Mouse (Mus musculus): Measurements from ENCODE around the gene Tigd4. TPM values are rescaled to one million over a fixed set of nuclear protein-coding genes. Genes with fewer than 3 reads are reported as not detected.

Gene Tigd4
- polyA plus RNA-seq, 1 experiment from 2014 or later = 0.93 TPM

- Histone ChIP-seq H3K4me2 (replicated peaks) (peak overlapping the region; percentile 83), H3K27ac (peak overlapping the region; percentile 40; the same call in 1 of the 2 replicates), H3K4me1 (peaks cover 28% of the 10 kb centered on the region), H3K9me3 (no peaks in the 10 kb centered on the region), H3K4me3 (peak overlapping the region; percentile 85), H3K36me3 (no peaks in the 10 kb centered on the region), H3K9ac (peak overlapping the region; percentile 88), H3K27me3 (no peaks in the 10 kb centered on the region)
- under 1% methylated on average over 27 of the region's 27 CpGs for WGBS
- ATAC-seq (ENCODE audit: low FRiP score, low read depth) = no peak; the same call in 1 of the 2 replicates
These were observed 10.5 kb upstream of the Tigd4 start for GRCm38 (mm10) chr3:84582913-84583276.

- H3K9ac ChIP-seq = no peak overlapping the region
- H3K36me3 ChIP-seq = no peaks in the 10 kb centered on the region
- 37% methylated on average over 5 of the region's 5 CpGs for WGBS
- ATAC-seq (ENCODE audit: low FRiP score, low read depth) = no peak
- H3K4me2 ChIP-seq (replicated peaks) = no peak overlapping the region
- H3K4me1 ChIP-seq = peaks cover 8% of the 10 kb centered on the region
- no peaks in the 10 kb centered on the region for H3K27me3 ChIP-seq
- no peak overlapping the region for H3K27ac ChIP-seq
- H3K4me3 ChIP-seq = no peak overlapping the region
- no peaks in the 10 kb centered on the region for H3K9me3 ChIP-seq
These were observed 6.6 kb upstream of the Tigd4 start for GRCm38 (mm10) chr3:84586736-84587135.

DNA sequence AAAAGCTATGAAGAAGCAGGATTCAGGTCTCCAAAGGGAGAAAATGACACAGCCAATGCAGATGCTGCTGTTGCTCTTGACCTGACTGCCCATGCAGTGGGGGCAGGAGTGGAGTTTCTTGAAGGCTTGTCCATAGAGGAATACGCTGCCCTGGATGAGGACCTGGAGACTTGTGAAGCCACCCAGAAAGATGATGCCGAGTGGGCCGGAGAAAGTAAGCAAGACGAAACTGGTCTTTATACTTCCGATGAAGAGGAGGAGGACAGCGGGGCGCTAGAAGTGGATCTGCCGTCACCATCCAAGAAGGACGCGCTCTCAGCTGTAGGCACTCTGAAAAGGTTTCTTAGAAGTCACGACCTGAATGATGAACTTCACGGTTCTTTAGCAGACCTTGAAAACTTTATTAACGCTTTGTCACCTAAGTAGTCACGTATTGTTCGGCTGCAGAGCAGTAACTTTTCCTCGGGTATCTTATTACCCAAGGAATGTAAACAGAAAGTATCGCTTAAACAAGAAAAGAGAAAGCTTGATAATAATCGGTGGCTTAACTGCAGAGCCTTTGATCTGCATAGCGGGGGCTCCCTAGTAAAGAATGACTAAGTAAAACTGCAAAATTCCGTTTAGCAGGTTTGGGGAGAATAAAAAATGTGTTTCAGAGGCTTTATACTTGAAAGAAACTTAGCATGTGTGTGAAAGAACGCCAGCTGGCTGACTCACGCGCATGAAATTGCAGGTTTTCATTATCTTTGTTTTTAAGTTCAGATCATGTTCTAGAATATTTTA is 1.7 kb downstream of the Tigd4 start:
- Histone ChIP-seq H3K4me3 (peak overlapping the region; percentile 34), H3K27me3 (peaks cover 4% of the 10 kb centered on the region), H3K9ac (peak overlapping the region; percentile 37; the same call in 1 of the 2 replicates), H3K4me1 (0 out of 2 replicates have a peak, but pooled peaks cover 4% of the 10 kb centered on the region), H3K36me3 (no peaks in the 10 kb centered on the region), H3K9me3 (no peaks in the 10 kb centered on the region), H3K27ac (no peak overlapping the region), H3K4me2 (replicated peaks) (peak overlapping the region; percentile 60)
- ATAC-seq (ENCODE audit: low FRiP score, low read depth) = no peak
- WGBS = 5% methylated on average over 23 of the region's 23 CpGs

- H3K4me3 ChIP-seq = peak overlapping the region; percentile 34; the same call in 1 of the 2 replicates
- no peak overlapping the region for H3K27ac ChIP-seq
- H3K4me2 ChIP-seq (replicated peaks) = peak overlapping the region; percentile 60
- H3K9ac ChIP-seq = no peak overlapping the region
- H3K27me3 ChIP-seq = peaks cover 4% of the 10 kb centered on the region
- 41% methylated on average over 5 of the region's 5 CpGs for WGBS
- 0 out of 2 replicates have a peak, but pooled peaks cover 4% of the 10 kb centered on the region for H3K4me1 ChIP-seq
- no peak for ATAC-seq (ENCODE audit: low FRiP score, low read depth)
- no peaks in the 10 kb centered on the region for H3K36me3 ChIP-seq
- H3K9me3 ChIP-seq = no peaks in the 10 kb centered on the region
These were observed 2.4 kb downstream of the Tigd4 start for GRCm38 (mm10) chr3:84595677-84596234.

- no peak overlapping the region for H3K27ac ChIP-seq
- no peak overlapping the region for H3K4me3 ChIP-seq
- 0 out of 2 replicates have a peak, but pooled peaks cover 4% of the 10 kb centered on the region for H3K4me1 ChIP-seq
- H3K9me3 ChIP-seq = no peaks in the 10 kb centered on the region
- H3K9ac ChIP-seq = no peak overlapping the region
- H3K4me2 ChIP-seq (replicated peaks) = no peak overlapping the region
- 78% methylated on average over 6 of the region's 6 CpGs for WGBS
- ATAC-seq (ENCODE audit: low FRiP score, low read depth) = no peak
- H3K36me3 ChIP-seq = no peaks in the 10 kb centered on the region
- peaks cover 4% of the 10 kb centered on the region for H3K27me3 ChIP-seq
These were observed 4.8 kb downstream of the Tigd4 start for GRCm38 (mm10) chr3:84597996-84598734.

DNA sequence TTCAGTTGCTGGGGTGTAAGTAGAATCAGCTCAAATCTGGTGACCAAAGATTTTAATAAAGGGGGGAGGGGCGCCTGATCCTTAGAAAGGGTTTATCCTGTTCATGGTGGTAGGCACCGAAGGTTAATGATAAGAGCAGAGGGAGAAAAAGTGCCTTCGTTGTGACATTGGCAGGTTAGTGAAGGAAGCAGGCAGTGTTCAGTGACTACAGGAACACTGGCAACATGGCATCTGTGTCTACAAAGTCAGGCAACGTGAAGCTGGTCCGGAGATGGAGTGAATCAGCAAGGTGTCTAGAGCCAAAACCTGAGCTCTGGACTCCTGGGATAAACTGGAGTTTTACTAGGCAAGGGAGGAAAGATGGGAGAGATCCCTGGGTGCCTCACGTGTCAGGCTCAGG is 5.4 kb downstream of the Tigd4 start:
- WGBS = 85% methylated on average over 6 of the region's 6 CpGs
- H3K9me3 ChIP-seq = no peaks in the 10 kb centered on the region

DNA sequence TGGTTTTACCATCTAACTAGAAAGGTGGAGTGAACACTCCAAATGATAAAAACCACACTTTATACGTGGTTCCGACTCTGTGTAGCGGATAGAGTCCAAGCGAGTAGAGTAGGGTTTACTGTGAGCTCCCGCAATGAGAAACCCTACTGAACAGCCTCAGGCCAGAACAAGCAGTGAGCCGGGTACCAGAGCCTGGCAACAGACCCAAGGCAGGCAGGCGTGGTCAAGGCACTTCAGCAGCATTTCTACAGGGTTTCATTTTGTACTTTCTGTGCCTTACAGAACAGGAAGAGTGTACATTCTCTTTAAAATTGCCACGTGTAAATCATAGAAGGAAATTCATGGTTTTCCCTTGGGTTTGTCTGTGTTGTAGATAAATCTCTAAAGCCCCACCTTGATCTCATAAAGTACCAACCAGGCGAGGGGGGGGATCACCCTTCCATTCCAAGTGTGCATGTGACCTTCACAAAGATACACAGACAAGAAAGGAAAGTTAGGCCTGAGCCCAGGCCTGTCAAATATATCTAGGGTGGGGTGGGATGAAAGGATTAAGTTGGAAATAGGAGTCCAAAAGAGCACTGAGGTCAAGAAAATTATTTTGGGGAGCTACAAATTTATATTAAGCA is 8.6 kb downstream of the Tigd4 start:
- Histone ChIP-seq H3K27me3 (no peaks in the 10 kb centered on the region), H3K4me3 (no peak overlapping the region), H3K9me3 (peaks cover 12% of the 10 kb centered on the region; the same call in 1 of the 2 replicates), H3K4me2 (replicated peaks) (no peak overlapping the region), H3K4me1 (0 out of 2 replicates have a peak, but pooled peaks cover 5% of the 10 kb centered on the region), H3K27ac (peak overlapping the region; percentile 22; the same call in 1 of the 2 replicates), H3K36me3 (no peaks in the 10 kb centered on the region), H3K9ac (no peak overlapping the region)
- ATAC-seq (ENCODE audit: low FRiP score, low read depth) = no peak
- 69% methylated on average over 9 of the region's 9 CpGs for WGBS

More for the DNA sequence above, 5.4 kb downstream of the Tigd4 start:
- no peak for ATAC-seq (ENCODE audit: low FRiP score, low read depth)
- Histone ChIP-seq H3K9ac (no peak overlapping the region), H3K4me3 (no peak overlapping the region), H3K27ac (no peak overlapping the region), H3K36me3 (no peaks in the 10 kb centered on the region), H3K4me1 (0 out of 2 replicates have a peak, but pooled peaks cover 6% of the 10 kb centered on the region), H3K27me3 (peaks cover 4% of the 10 kb centered on the region), H3K4me2 (replicated peaks) (no peak overlapping the region)

DNA sequence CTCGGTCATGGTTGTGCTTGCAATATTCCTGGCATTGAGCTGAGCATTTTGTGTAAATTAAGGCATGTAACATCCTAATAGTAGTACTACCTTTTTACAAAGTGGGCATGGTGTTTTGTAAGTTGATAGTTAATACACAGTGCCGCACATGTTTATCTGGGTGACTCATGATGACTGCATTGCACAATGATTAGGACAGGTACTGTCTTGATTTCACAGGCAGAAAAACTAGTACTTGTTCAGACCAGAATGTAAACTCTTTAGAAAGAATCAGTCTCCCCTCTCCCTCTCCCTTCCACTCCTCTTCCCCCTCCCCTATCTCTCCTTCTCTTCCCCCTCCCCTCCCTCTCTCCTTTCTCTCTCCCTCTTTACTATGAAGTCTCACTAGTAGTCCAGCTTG is 9.4 kb downstream of the Tigd4 start:
- Histone ChIP-seq H3K9ac (no peak overlapping the region), H3K4me1 (0 out of 2 replicates have a peak, but pooled peaks cover 5% of the 10 kb centered on the region), H3K4me2 (replicated peaks) (no peak overlapping the region), H3K4me3 (no peak overlapping the region), H3K27ac (no peak overlapping the region), H3K36me3 (no peaks in the 10 kb centered on the region), H3K9me3 (peaks cover 12% of the 10 kb centered on the region; the same call in 1 of the 2 replicates), H3K27me3 (no peaks in the 10 kb centered on the region)
- ATAC-seq (ENCODE audit: low FRiP score, low read depth) = no peak
- 92% methylated on average over 2 of the region's 2 CpGs for WGBS

- ATAC-seq (ENCODE audit: low FRiP score, low read depth) = no peak
- Histone ChIP-seq H3K9ac (no peak overlapping the region), H3K4me1 (0 out of 2 replicates have a peak, but pooled peaks cover 5% of the 10 kb centered on the region), H3K36me3 (no peaks in the 10 kb centered on the region), H3K27ac (no peak overlapping the region), H3K4me2 (replicated peaks) (no peak overlapping the region), H3K9me3 (peaks cover 12% of the 10 kb centered on the region; the same call in 1 of the 2 replicates), H3K27me3 (no peaks in the 10 kb centered on the region), H3K4me3 (no peak overlapping the region)
- 68% methylated on average over 8 of the region's 9 CpGs for WGBS
These were observed 9.8 kb downstream of the Tigd4 start for GRCm38 (mm10) chr3:84603212-84603611.

- no peak overlapping the region for H3K27ac ChIP-seq
- peaks cover 17% of the 10 kb centered on the region for H3K9me3 ChIP-seq
- H3K4me1 ChIP-seq = no peaks in the 10 kb centered on the region
- H3K9ac ChIP-seq = no peak overlapping the region
- no peak overlapping the region for H3K4me2 ChIP-seq (replicated peaks)
- no peaks in the 10 kb centered on the region for H3K27me3 ChIP-seq
- no peak overlapping the region for H3K4me3 ChIP-seq
- WGBS = 74% methylated on average over 9 of the region's 9 CpGs
- ATAC-seq (ENCODE audit: low FRiP score, low read depth) = no peak
- no peaks in the 10 kb centered on the region for H3K36me3 ChIP-seq
These were observed 16.9 kb downstream of the Tigd4 start for GRCm38 (mm10) chr3:84610183-84610710.

DNA sequence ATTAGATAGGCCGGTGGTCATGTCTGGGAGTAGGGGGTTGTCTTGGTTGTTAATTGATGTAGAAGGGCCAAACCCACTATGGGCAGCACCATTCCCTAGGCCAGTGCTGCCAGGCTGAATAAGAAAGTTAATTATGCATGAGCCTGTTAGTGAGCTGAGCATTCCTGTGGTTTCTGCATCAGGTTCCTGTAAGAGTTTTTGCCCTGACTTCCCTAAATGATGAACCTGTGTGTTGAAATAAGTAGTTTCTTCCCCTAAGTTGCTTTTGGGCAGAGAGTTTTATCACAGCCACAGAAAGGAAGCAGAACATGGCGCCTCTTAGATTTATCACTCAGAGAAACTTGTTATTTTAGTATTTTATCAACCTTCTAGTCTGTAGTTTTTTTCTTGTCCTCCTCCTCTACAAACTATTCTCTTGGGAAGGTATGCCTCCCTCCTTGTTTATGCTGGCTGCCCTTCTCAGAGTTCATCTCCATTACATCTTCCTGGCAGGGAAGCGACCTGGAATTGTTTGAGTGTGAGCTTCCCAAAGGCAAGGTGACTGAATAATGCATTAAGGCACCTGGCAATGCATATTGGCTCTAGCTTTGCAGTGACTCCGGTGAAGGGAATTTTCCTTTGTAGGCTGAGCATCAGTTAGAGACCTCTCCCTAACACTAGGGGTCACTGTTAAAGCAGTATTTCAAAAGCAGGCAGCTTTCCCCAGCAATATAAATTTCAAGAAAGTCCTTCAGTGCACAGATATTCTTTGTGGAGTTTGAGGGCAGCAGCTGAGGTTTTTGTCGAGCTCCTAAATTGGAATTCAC is 21.9 kb downstream of the Tigd4 start:
- WGBS = 22% methylated on average over 5 of the region's 5 CpGs
- Histone ChIP-seq H3K9me3 (peaks cover 5% of the 10 kb centered on the region; the same call in 1 of the 2 replicates), H3K27ac (no peak overlapping the region), H3K27me3 (no peaks in the 10 kb centered on the region), H3K4me3 (no peak overlapping the region), H3K9ac (no peak overlapping the region), H3K4me2 (replicated peaks) (no peak overlapping the region), H3K4me1 (no peaks in the 10 kb centered on the region), H3K36me3 (no peaks in the 10 kb centered on the region)
- ATAC-seq (ENCODE audit: low FRiP score, low read depth) = no peak
